Mouse (Mus musculus) stomach, postnatal 0 days (tissue): ENCODE data around the gene Mgat4e.

Experiments used
- CTCF ChIP-seq: IDR thresholded peaks from 2 replicates; pipeline ENCODE4 v1.5.1; 2016; ENCODE audit warnings: antibody characterized with exemption, low read depth, mild to moderate bottlenecking, moderate library complexity
- EP300 ChIP-seq: optimal IDR thresholded peaks from 2 replicates; pipeline ENCODE3; 2016; ENCODE audit warnings: antibody characterized with exemption

DNA sequence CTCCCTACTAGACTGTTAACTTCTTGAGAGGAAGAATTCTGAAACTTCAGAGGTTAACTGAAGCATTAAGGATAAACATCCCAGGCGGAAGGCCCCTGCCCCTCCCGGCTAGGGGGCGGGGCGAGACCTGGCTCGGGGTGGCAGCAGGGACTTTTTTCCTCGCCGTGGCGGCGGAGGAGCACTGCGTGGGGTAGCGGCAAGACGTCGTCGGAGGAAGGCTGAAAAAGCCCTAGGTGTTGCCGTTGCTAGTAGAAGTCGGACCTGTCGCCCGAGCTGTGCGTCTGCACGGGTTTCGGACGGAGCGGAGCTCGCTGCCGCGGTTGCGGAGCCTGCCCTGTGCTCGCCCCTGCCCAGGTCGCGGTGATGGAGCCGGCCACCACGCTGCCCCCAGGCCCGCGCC lies 10.5 kb upstream of the Mgat4e start, which contains the start of gene Kdm5b:
- TF ChIP-seq CTCF, result peak; percentile 24
- no peak for TF ChIP-seq EP300
